Mouse (Mus musculus) liver, adult 2 months (tissue): ENCODE measurements around the gene Pex11a.

Experiments used
- CTCF ChIP-seq: fragments of 200-500 bp; IDR thresholded peaks from 2 replicates; pipeline ENCODE4 v1.5.1; 2011; ENCODE audit warnings: low read depth, low read length, control low read depth
- POLR2A ChIP-seq: fragments of 200-500 bp; IDR thresholded peaks from 2 replicates; pipeline ENCODE4 v1.6.1; 2011; ENCODE audit warnings: low read length, control low read depth; ENCODE audit not compliant: insufficient read depth; ENCODE audit errors: extremely low read depth

GRCm38 (mm10) chr7:79771561-79772512 lies 28.9 kb upstream of the Pex11a start:
- no peak for TF ChIP-seq CTCF
- no peak for TF ChIP-seq POLR2A
